Mouse (Mus musculus) CD4-positive, CD25-positive, alpha-beta regulatory T cell (primary cell): ENCODE results near the gene Aste1. TPM values are rescaled to one million over a fixed set of nuclear protein-coding genes. Genes with fewer than 3 reads are reported as not detected.

Experiments
- polyA plus RNA-seq: library from polyadenylated mRNA; unstranded; fragments of 100-300 nt; shearing (Covaris generic); gene quantifications from one replicate; pipeline ENCODE4 v1.2.1, GENCODE M21; 2017

Gene Aste1
- polyA plus RNA-seq, result 25.5 TPM

DNA sequence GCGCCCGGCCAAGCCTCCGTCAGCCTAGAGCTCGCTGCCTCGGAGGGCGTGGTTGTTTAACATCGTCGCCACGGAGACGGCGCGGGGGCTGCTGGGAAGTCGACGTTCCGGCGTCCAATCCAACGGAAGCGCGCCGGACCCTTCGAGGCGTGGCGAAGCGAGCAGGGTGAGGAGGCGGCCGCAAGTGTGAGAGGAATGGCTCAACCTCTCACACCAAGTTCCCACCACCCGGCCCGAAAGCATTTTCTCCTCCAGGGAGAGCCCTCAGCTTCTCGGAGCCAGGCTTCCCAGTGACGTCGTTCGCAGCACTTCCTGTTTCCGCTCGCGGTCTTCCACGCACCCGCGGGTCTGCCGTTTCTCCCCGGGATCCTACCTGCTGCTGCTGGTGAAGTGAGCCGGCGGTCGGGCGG lies at the start of gene Aste1, which contains the start of gene Nek11:
Gene Aste1, plus strand, starts transcription at position 175 of the 410 bp plus-strand sequence.
Gene Nek11, minus strand, starts transcription at position 307 of the 410 bp plus-strand sequence.

Other genes starting within 250 kb of the Aste1 start
- gene Nek11, start 132 bp downstream of the Aste1 start, polyA plus RNA-seq, result not detected
- gene Atp2c1, start 131.9 kb downstream of the Aste1 start, polyA plus RNA-seq, result 90.7 TPM
- 36.7 TPM for gene Pik3r4, start 247.6 kb downstream of the Aste1 start, polyA plus RNA-seq